Mouse (Mus musculus) granulocyte monocyte progenitor cell, adult 5-6 weeks (primary cell): Measurements from ENCODE around the gene Cytl1. TPM values are rescaled to one million over a fixed set of nuclear protein-coding genes. Genes with fewer than 3 reads are reported as not detected.

Experiments used
- ATAC-seq: replicated peaks from 2 replicates; pipeline ENCODE4 v1.8.0; 2016; ENCODE audit warnings: mild to moderate bottlenecking, moderate TSS enrichment, inconsistent platforms; ENCODE audit not compliant: poor library complexity, severe bottlenecking
- total RNA-seq, 2 experiments: library from RNA; stranded (forward) in 1 of 2; stranded (reverse) in 1 of 2; fragments of 200-712, 200-1000 nt in 1 of 2; fragments of >200 nt in 1 of 2; fragmentation: Nextera tagmentation in 1 of 2; gene quantifications; 2 replicates each; pipeline ENCODE4 v1.2.3; 2014 to 2017

Cytl1 gene
- total RNA-seq, 2 experiments from 2014 or later, result not detected

DNA sequence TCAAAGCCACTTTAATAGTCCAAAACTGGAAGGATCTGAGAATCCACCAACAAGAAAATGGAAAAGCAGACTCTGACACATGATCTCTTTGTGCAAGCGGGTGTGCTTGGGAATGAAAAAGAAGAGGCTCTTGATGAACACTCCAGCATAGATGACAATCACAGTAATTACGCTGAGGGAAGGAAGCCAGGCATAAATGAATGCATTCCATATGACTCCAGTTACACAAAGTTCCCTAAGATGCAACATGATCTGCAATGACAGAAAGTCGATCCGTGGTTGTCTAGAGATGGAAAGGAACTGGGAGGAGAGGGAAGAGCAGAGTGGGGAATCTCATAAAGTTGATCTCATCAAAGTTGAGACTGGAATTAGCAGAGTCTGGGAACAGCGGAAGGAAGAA lies 31.9 kb downstream of the Cytl1 start:
- ATAC-seq, result no peak

DNA sequence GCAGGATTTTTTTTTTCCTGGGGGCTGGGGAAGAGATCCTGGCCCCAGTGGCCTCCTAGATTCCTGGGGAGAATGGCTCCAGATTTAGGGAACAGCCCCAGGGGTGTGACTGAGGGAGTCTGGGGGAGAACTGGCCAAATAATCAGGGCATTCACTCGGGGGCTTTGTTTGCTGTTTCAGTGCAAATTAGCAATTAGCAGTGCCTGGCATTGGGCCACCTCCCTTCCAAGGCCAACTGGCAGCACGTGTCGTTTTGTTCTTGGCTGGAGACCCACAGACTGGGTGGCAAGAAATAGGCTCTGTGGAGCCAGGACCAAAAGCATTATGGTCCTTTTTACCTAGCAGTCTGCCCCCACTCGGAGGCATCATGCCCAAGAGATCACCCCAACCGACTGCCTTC lies 33.7 kb downstream of the Cytl1 start:
- ATAC-seq, result no peak

DNA sequence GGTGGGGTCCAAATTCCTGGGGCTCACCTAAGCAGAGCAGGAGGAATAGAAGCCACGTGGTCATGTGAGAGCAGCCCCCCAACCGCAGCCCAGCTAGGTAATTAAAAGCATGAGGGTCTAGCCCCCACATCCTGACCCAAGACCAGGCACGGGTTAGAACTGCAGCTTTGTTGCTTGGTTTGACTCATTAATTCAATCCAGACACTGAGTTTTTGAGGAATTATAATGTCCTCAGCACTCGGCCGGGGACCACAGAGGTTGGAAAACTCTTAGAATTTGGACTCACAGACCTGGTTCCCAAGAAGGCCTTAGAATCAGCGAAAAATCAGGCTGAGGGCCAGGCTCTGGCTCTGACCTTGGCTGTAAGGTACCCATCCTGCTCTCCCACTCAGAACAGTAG lies 35.6 kb downstream of the Cytl1 start:
- no peak for ATAC-seq

DNA sequence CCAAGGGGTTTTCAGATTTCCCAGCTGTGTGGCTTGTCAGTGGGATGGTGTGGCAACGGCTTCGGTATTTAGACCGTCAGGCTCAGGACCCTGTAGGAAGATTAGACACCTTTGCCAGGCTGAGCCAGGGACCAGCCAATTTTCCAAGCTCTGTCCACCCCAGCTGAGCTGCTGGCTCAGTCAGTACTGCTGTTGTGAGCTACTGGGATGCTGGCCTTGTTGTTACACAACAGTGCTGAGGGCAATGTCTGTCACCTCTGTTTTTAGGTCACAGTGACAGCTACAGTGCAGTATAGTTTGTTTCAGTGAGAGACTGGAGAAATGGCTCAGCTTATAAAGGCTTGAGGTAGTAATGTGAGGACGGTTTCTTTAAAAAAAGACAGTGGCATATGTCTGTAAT lies 38.7 kb downstream of the Cytl1 start:
- no peak for ATAC-seq

DNA sequence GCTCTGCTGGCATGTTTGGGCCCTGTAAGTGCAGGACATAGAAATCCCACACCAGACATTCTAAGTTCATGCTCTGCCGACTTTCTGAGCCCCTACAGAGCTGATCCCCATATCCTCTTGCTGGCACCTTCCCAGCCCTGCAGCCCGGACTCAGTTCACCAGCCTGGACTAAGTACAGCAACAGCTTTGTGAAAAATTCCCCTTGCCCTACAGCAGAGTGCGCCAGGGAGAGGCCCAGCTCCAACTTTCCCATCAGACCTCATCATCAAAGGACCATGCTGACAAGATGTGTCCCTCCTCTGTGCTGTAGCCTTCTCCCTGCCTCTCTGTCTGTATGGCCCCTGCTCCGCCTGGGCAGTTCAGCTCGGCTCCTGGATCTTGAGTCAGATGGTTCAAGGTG lies 40.4 kb downstream of the Cytl1 start:
- no peak for ATAC-seq

DNA sequence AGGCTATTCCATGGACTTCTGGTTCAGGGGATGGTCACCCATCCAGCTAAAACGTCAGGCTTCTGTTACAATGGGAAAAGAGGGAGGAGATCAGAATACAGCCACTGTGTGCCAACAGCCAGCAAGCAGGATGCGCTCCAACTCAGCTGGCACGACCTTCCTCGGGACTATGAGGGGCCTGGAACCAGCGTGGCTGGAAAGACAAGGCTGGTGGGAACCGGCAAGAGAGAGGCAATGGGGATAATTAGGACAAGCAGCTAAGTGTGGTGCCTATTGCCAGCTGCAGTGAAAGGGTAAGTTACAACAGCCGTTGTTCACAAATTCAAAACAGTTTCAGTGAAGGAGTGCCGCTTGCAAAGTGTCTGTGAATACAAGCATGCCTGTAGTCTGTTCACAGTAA lies 48.0 kb downstream of the Cytl1 start:
- ATAC-seq, result no peak

DNA sequence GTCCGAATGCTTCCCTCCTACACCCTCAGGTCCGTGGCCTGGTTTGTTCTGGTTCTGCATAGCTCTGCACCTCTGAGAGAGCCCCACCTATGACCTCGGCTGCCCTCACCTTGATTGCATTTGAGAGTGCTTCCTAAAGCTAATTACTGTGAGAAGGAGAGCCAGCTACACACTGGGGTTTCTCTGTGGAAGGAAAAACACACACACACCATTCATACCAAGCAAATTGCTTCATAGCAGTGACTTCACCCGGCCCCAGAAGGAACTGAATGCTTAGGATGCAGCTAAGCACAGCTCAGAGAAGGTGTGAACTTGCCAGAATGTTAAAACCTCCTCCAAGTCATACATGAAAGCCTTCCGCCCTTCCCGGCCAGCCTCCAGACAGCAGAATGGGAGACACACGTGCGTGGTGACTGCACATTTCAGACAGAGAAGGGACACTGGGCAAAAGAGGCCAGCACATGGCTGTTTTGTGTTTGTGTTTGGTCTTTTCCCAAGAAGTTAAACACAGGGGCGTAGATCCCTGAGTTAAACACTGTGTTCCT lies 49.6 kb downstream of the Cytl1 start:
- ATAC-seq, result no peak

Other genes starting within 250 kb of the Cytl1 start
- not detected in 2 replicates for gene Stk32b, start 18.3 kb upstream of the Cytl1 start, total RNA-seq (2014; fragmentation: Nextera tagmentation)
- not detected in 2 replicates for gene Stk32b, start 18.3 kb upstream of the Cytl1 start, total RNA-seq (2017)
- not detected in 2 replicates for gene Msx1, start 89.1 kb downstream of the Cytl1 start, total RNA-seq (2014; fragmentation: Nextera tagmentation)
- gene Msx1, start 89.1 kb downstream of the Cytl1 start, total RNA-seq (2017), result not detected in 2 replicates